Mouse (Mus musculus) thymus, postnatal 25 days (tissue): ENCODE measurements around the gene Hyou1.
"Not testable (repeated sequence)": the region's sequence is repeated elsewhere in the genome, so short reads cannot be mapped to it uniquely, and the experiment has no call there.

Source experiments
- DNase-seq: peaks from one replicate; pipeline ENCODE4 v3.0.0; 2022

Gene Hyou1

GRCm38 (mm10) chr9:44352337-44352736 lies 27.0 kb upstream of the Hyou1 start:
- DNase-seq: no peak

- DNase-seq: no peak
Measured at GRCm38 (mm10) chr9:44353142-44353541, 26.1 kb upstream of the Hyou1 start.

GRCm38 (mm10) chr9:44357207-44357606 lies 22.1 kb upstream of the Hyou1 start:
- DNase-seq: peak; percentile 46

GRCm38 (mm10) chr9:44361190-44361917 lies 17.9 kb upstream of the Hyou1 start, which contains the start of gene Vps11:
Vps11 (minus strand) TSS chr9:44361670.
- DNase-seq: peak; percentile 95

GRCm38 (mm10) chr9:44361931-44362330 lies 17.4 kb upstream of the Hyou1 start:
- DNase-seq: not testable (repeated sequence)

- peak; percentile 27 for DNase-seq
Measured at GRCm38 (mm10) chr9:44364480-44364879, 14.8 kb upstream of the Hyou1 start.

- DNase-seq: no peak
Measured at GRCm38 (mm10) chr9:44373386-44373785, 5.9 kb upstream of the Hyou1 start.

GRCm38 (mm10) chr9:44376141-44376540 lies 3.1 kb upstream of the Hyou1 start:
- DNase-seq: no peak

GRCm38 (mm10) chr9:44377335-44377734 lies 2.0 kb upstream of the Hyou1 start:
- not testable (repeated sequence) for DNase-seq

- no peak for DNase-seq
Measured at GRCm38 (mm10) chr9:44378153-44378730, 1.0 kb upstream of the Hyou1 start.

- no peak for DNase-seq
Measured at GRCm38 (mm10) chr9:44379862-44380261, 572 bp downstream of the Hyou1 start.

GRCm38 (mm10) chr9:44384596-44384995 lies 5.3 kb downstream of the Hyou1 start:
- no peak for DNase-seq

GRCm38 (mm10) chr9:44387221-44387620 lies 7.9 kb downstream of the Hyou1 start:
- no peak for DNase-seq

GRCm38 (mm10) chr9:44389273-44389672 lies 10.0 kb downstream of the Hyou1 start:
- peak; percentile 65 for DNase-seq

- peak; percentile 69 for DNase-seq
Measured at GRCm38 (mm10) chr9:44391466-44391865, 12.2 kb downstream of the Hyou1 start.

GRCm38 (mm10) chr9:44396684-44397411 lies 17.6 kb downstream of the Hyou1 start, which contains the start of gene Slc37a4:
Slc37a4 (plus strand) TSS chr9:44396852.
- peak; percentile 88 for DNase-seq

GRCm38 (mm10) chr9:44398087-44398486 lies 18.8 kb downstream of the Hyou1 start:
- DNase-seq: no peak

- DNase-seq: no peak
Measured at GRCm38 (mm10) chr9:44398551-44398950, 19.3 kb downstream of the Hyou1 start.

GRCm38 (mm10) chr9:44399114-44399794 lies 20.0 kb downstream of the Hyou1 start:
- DNase-seq: no peak

- DNase-seq: no peak
Measured at GRCm38 (mm10) chr9:44399795-44400114, 20.5 kb downstream of the Hyou1 start.

GRCm38 (mm10) chr9:44401081-44401480 lies 21.8 kb downstream of the Hyou1 start:
- DNase-seq: no peak

- no peak for DNase-seq
Measured at GRCm38 (mm10) chr9:44405011-44405410, 25.7 kb downstream of the Hyou1 start.
